Mouse (Mus musculus) adipose tissue, adult 10 weeks (tissue): ENCODE measurements around the gene Mtap. TPM values are rescaled to one million over a fixed set of nuclear protein-coding genes. Genes with fewer than 3 reads are reported as not detected.

Experiments used
- polyA plus RNA-seq: library from polyadenylated mRNA; stranded (reverse); fragments of 350-450 nt; fragmentation: Illumina TruSeq; extraction: RNeasy Lipid Tissue Mini Kit (QIAGEN cat#74804); gene quantifications from one replicate; pipeline ENCODE4 v1.2.3, GENCODE M21; 2014; ENCODE audit warnings: low read depth, low replicate concordance

Gene Mtap
- polyA plus RNA-seq: 17.5 TPM

GRCm38 (mm10) chr4:89136906-89137541 is at the start of gene Mtap:
Gene Mtap (plus strand): TSS chr4:89137122.

Other genes starting within 250 kb of the Mtap start
- gene Cdkn2a, start 157.5 kb downstream of the Mtap start, polyA plus RNA-seq: 0.38 TPM
- gene Cdkn2b, start 173.9 kb downstream of the Mtap start, polyA plus RNA-seq: 6.9 TPM